In the genomic region with DNA sequence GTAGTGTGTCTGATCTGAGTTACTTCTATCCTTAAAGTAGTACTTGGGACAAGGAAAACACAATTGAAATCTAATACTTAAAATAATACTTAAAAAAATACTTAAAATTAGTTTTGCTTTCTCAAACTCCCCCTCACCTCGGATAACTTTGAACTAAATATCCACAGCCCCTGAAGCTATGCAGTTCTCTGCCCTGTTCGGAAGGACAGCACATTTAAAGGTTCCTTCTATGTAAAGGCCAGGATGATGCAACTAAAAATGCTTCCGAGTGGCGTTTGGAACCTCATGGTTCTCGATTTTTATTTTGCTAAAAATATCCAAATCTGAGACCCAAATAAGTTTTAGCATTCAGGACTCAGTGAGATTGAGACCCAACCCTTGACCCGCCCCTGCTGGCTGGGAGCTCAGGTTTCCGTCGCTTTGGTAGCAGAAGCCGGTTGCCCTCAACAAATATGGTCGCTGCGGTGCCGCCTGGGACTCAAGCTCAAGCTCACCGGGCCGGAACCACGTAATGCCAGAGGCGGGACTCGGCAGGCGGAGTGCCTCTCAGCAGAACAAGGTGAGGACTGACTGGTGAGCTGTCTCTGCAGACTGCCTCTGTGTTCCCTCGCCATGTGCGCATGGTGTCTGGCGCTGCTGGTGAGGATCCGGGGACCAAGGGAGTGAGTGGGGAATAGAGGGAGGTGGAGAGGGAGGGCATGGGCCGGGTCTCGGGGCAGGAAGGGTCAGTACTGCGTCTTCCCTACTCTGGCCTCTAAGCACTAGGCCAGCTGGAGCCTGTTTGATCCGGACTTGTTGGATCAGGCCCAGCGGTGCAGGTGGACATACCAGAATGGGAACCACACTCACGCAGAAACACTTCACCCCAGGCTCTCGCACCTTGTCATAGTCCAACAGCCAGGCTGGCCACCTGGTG, we compare ENCODE assay signal across 8 mouse cellular contexts. TPM values are rescaled to one million over a fixed set of nuclear protein-coding genes. Genes with fewer than 3 reads are reported as not detected.
DNase-seq lines count a peak whose midpoint lies in the region; ATAC-seq and TF ChIP-seq lines count a peak whose summit lies in the region.

A gene (plus strand): TSS at position 429 of the 916 bp plus-strand sequence.

- no peak for TF ChIP-seq EP300 in lung, postnatal 0 days (IDR thresholded peaks at IDR 0.05)

- peak; percentile 47 for TF ChIP-seq CTCF in lung, postnatal 0 days (IDR thresholded peaks at IDR 0.05)

- H3K36me3 ChIP-seq in hindbrain, embryonic 10.5 days = peaks cover 31% of the 10 kb centered on the region
- peaks cover 12% of the 10 kb centered on the region; the same call in 1 of the 2 replicates for H3K36me3 ChIP-seq in lung, postnatal 0 days (ENCODE audit: insufficient read depth, low read length)

- no peaks in the 10 kb centered on the region for H3K9me3 ChIP-seq in hindbrain, embryonic 10.5 days
- no peaks in the 10 kb centered on the region for H3K9me3 ChIP-seq in lung, postnatal 0 days (ENCODE audit: low read length)

- peak; percentile 97 for ATAC-seq in frontal cortex, adult (ENCODE audit: low TSS enrichment)
- ATAC-seq in lung, postnatal 0 days = peak; percentile 97

- 2% methylated on average over 29 of the region's 29 CpGs for WGBS in hindbrain, embryonic 10.5 days
- under 1% methylated on average over 29 of the region's 29 CpGs for WGBS in lung, postnatal 0 days

- H3K4me2 ChIP-seq in lung, postnatal 0 days (replicated peaks; ENCODE audit: low read depth, low read length) = peak within 1 kb of the TSS; percentile 71

- peaks cover 14% of the 10 kb centered on the region for H3K4me1 ChIP-seq in hindbrain, embryonic 10.5 days (replicated peaks)
- H3K4me1 ChIP-seq in lung, postnatal 0 days (ENCODE audit: insufficient read depth, low read depth, low read length) = no peaks in the 10 kb centered on the region

- peak within 1 kb of the TSS; percentile 79 for H3K4me3 ChIP-seq in hindbrain, embryonic 10.5 days
- peak within 1 kb of the TSS; percentile 55 for H3K4me3 ChIP-seq in lung, postnatal 0 days (ENCODE audit: low read depth, low read length)

- peak; percentile 93 for DNase-seq in MN1 (ENCODE audit: low spot score)
- DNase-seq in cerebellum, adult 9-10 months = peak; percentile 96
- peak; percentile 93 for DNase-seq in hindbrain, embryonic 10.5 days (ENCODE audit: low spot score)
- peak; percentile 96 for DNase-seq in layer of hippocampus, adult 9-11 months
- peak; percentile 96 for DNase-seq in lung, postnatal 0 days (ENCODE audit: low spot score)
- peak; percentile 94 for DNase-seq in ovary, postnatal 14 days (ENCODE audit: low spot score)
- DNase-seq in thymus, postnatal 14 days = peak; percentile 95

- peak within 1 kb of the TSS; percentile 93 for H3K27ac ChIP-seq in hindbrain, embryonic 10.5 days
- H3K27ac ChIP-seq in lung, postnatal 0 days (ENCODE audit: low read length) = peak within 1 kb of the TSS; percentile 54; the same call in 1 of the 2 replicates

- no peaks in the 10 kb centered on the region for H3K27me3 ChIP-seq in hindbrain, embryonic 10.5 days (ENCODE audit: insufficient read depth, poor library complexity, severe bottlenecking)
- H3K27me3 ChIP-seq in lung, postnatal 0 days (replicated peaks; ENCODE audit: insufficient read depth, low read length) = no peaks in the 10 kb centered on the region

- H3K9ac ChIP-seq in lung, postnatal 0 days (replicated peaks; ENCODE audit: low read depth) = peak within 1 kb of the TSS; percentile 45

RNA-seq across cellular contexts. Expression of the gene that starts here (rescaled TPM):
- polyA plus RNA-seq in hindbrain, embryonic 10.5 days (2016; fragmentation: Nextera tagmentation; extraction: Ambion mirVana) = 30.8 and 31.3 TPM in 2 replicates
- polyA plus RNA-seq in lung, postnatal 0 days (2015; fragmentation: Nextera tagmentation; extraction: Ambion mirVana) = 15.4 and 15.6 TPM in 2 replicates

Comparison
In these comparisons a context has a peak if more than half of its experiments do, and no peak if none do; other contexts are left out.
1. Peak in every context shown above with its lines: DNase-seq, ATAC-seq, H3K4me3 ChIP-seq and H3K27ac ChIP-seq.